Mouse (Mus musculus) liver, embryonic 14.5 days (tissue): ENCODE measurements around the gene Krt80. TPM values are rescaled to one million over a fixed set of nuclear protein-coding genes. Genes with fewer than 3 reads are reported as not detected.

Source experiments
- ATAC-seq: fragments of 200-750 bp; cut with Nextera tagmentation; 2 replicates; pipeline ENCODE4 v1.8.0; 2017; ENCODE audit warnings: moderate number of reproducible peaks, mild to moderate bottlenecking, moderate library complexity; ENCODE audit not compliant: insufficient read depth
- DNase-seq, 3 experiments: peaks; one replicate each; pipeline ENCODE4 v3.0.0-alpha.2; 2012 to 2013; ENCODE audit warnings: low read depth in 3 of 3, low spot score in 3 of 3
- H3K27ac ChIP-seq: fragments of 300-500 bp; sonication (generic); 2 replicates; pipeline ENCODE4 v1.5.1; 2014; ENCODE audit warnings: moderate library complexity, mild to moderate bottlenecking, control low read depth, inconsistent platforms
- H3K27me3 ChIP-seq: fragments of 300-500 bp; sonication (generic); 2 replicates; pipeline ENCODE4 v1.6.1; 2014; ENCODE audit warnings: mild to moderate bottlenecking, low read length, moderate library complexity; ENCODE audit not compliant: control insufficient read depth, insufficient read depth
- H3K36me3 ChIP-seq: fragments of 300-500 bp; sonication (generic); replicated peaks from 2 replicates; pipeline ENCODE4 v1.6.1; 2014; ENCODE audit warnings: low read depth; ENCODE audit not compliant: control insufficient read depth, insufficient read depth
- H3K4me1 ChIP-seq, 2 experiments: fragments of 200-500 bp in 1 of 2; fragments of 300-500 bp in 1 of 2; sonication (generic) in 1 of 2; replicated peaks; 2 replicates each; pipeline ENCODE4 v1.6.1; 2012 to 2014; ENCODE audit warnings: antibody characterized with exemption in 1 of 2, inconsistent platforms in 1 of 2, low read length in 1 of 2; ENCODE audit not compliant: control insufficient read depth in 2 of 2, insufficient read depth in 2 of 2
- H3K4me2 ChIP-seq: fragments of 300-500 bp; sonication (generic); 2 replicates; pipeline ENCODE4 v1.6.1; 2014; ENCODE audit warnings: low read depth, mild to moderate bottlenecking, control low read depth, moderate library complexity
- H3K4me3 ChIP-seq, 2 experiments: fragments of 200-500 bp in 1 of 2; fragments of 300-500 bp in 1 of 2; sonication (generic) in 1 of 2; 2 replicates each; pipeline ENCODE4 v1.5.1; 2012 to 2014; ENCODE audit warnings: low read depth in 2 of 2, low read length in 2 of 2, mild to moderate bottlenecking in 2 of 2, control low read depth in 1 of 2, inconsistent platforms in 1 of 2, moderate library complexity in 1 of 2; ENCODE audit not compliant: insufficient read depth in 1 of 2
- H3K9ac ChIP-seq: fragments of 300-500 bp; sonication (generic); replicated peaks from 2 replicates; pipeline ENCODE4 v1.6.1; 2014; ENCODE audit warnings: mild to moderate bottlenecking, control low read depth, moderate library complexity
- H3K9me3 ChIP-seq: fragments of 300-500 bp; sonication (generic); 2 replicates; pipeline ENCODE4 v1.6.1; 2016; ENCODE audit warnings: low read length, mixed read lengths; ENCODE audit not compliant: control insufficient read depth
- CTCF ChIP-seq: IDR thresholded peaks from 2 replicates; pipeline ENCODE4 v1.5.1; 2016; ENCODE audit warnings: antibody characterized with exemption, low read depth, control low read depth
- EP300 ChIP-seq: IDR thresholded peaks from 2 replicates; pipeline ENCODE4 v1.6.1; 2016; ENCODE audit warnings: antibody characterized with exemption, low read depth
- WGBS: fragments of 180-500 bp; shearing (Covaris S2); extraction: QIAGEN DNeasy Blood & Tissue Kit; methylation state at CpG from one replicate; pipeline ENCODE4 v1.1.7; 2014; ENCODE audit not compliant: insufficient replicate concordance; 5-methylcytosine and 5-hydroxymethylcytosine counted together
- polyA plus RNA-seq, 2 experiments: library from polyadenylated mRNA; depleted of rRNA in 1 of 2; stranded (reverse) in 1 of 2; unstranded in 1 of 2; fragments of >200 nt; fragmentation: Nextera tagmentation in 1 of 2; extraction: Ambion mirVana in 1 of 2; gene quantifications; 2 replicates each; pipeline versions ENCODE4 v1.2.1 to v1.2.3; 2012 to 2014

The Krt80 gene
- polyA plus RNA-seq (2012; rRNA removed) = 0.15 and 0.19 TPM in 2 replicates
- polyA plus RNA-seq (2014; fragmentation: Nextera tagmentation; extraction: Ambion mirVana) = 0.27 TPM in 2 replicates

DNA sequence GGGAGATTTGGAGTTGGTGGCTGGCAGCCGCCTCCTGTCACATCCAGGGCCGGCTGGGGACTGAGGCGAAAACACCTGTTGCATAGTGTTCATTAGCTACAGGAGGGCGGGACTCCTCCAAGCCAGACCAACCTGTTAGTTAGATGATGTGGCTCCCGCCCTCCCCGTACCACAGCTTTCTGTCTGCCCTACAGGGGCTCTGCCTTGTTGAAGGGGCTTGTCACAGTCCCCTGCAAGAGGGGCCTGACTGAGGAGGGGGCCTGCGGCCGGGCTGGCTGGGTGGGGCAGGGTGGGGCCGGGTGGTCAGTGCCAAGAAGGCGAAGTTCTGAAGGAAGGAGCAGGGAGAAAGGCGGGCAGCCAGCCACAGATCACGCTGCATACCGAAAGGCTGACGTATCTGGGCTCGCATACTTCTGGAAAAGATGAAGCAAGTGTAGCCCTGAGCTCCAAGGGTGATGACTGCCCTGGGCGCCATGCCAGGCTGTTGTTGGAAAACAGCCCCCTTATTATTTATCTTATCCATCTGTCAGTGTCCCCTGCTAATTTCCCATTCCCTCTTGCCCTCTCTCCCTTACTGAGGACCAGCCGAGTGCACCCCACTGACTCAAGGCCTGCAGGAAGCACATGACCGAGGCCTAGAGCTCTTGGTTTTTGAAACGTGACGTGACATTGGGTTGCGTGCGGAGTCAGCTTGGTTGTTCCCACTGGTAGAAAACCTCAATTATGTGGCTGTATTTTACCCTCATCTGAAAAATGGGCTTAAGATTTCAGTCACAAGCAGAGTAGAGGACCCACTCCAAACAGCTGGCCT, at the start of gene Krt80:
Gene Krt80 (minus strand): TSS at position 62 of the 811 bp plus-strand sequence.
- no peak within 1 kb of the TSS for H3K4me3 ChIP-seq
- no peaks in the 10 kb centered on the region for H3K36me3 ChIP-seq
- H3K27me3 ChIP-seq = no peaks in the 10 kb centered on the region
- no peak for TF ChIP-seq EP300
- TF ChIP-seq CTCF = no peak
- no peak within 1 kb of the TSS for H3K9ac ChIP-seq
- ATAC-seq (no peak), DNase-seq (no peak)
- peaks cover 0 to under 1% of the 10 kb centered on the region in 2 experiments; a peak in 1 of 4 replicates for H3K4me1 ChIP-seq
- H3K9me3 ChIP-seq = no peaks in the 10 kb centered on the region
- no peak within 1 kb of the TSS for H3K27ac ChIP-seq
- no peak within 1 kb of the TSS for H3K4me2 ChIP-seq
- WGBS = 74% methylated on average over 22 of the region's 22 CpGs

DNA sequence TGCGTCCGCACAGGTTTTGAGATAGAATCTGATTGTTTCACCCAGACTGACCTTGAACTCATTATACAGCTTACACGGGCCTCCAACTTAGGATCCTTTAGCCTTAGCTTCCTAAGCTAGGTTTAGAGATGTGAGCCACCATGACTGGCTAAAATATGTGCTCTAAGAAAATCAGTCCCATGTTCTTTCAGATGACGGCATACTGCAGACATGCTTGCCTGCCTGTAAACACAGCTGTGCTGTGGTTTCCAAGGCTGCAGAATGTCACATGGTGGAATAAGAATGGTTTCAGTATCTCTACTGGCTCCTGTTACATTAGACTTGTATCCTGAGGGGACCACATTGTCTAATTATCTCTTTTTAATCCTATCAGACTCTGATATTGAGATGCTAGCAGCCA, 49.0 kb upstream of the Krt80 start:
- Histone ChIP-seq H3K4me2 (no peak overlapping the region), H3K27ac (no peak overlapping the region), H3K27me3 (no peaks in the 10 kb centered on the region), H3K4me3 (no peak overlapping the region), H3K9me3 (no peaks in the 10 kb centered on the region), H3K9ac (no peak overlapping the region), H3K4me1 (0 out of 4 replicates have a peak, but pooled peaks cover 0 to 2% of the 10 kb centered on the region in 2 experiments), H3K36me3 (no peaks in the 10 kb centered on the region)
- 62% methylated on average over 4 of the region's 4 CpGs for WGBS
- no peak for TF ChIP-seq CTCF
- TF ChIP-seq EP300 = no peak
- DNase-seq = no peak
- no peak for ATAC-seq

GRCm38 (mm10) chr15:101414807-101415565, 45.0 kb upstream of the Krt80 start:
- Histone ChIP-seq H3K4me2 (no peak overlapping the region), H3K36me3 (no peaks in the 10 kb centered on the region), H3K27ac (no peak overlapping the region), H3K4me3 (no peak overlapping the region), H3K9me3 (no peaks in the 10 kb centered on the region), H3K27me3 (no peaks in the 10 kb centered on the region; the same call in 1 of the 2 replicates), H3K4me1 (0 out of 4 replicates have a peak, but pooled peaks cover 0 to 2% of the 10 kb centered on the region in 2 experiments), H3K9ac (no peak overlapping the region)
- TF ChIP-seq EP300 = no peak
- TF ChIP-seq CTCF = no peak
- no peak for ATAC-seq
- 53% methylated on average over 11 of the region's 11 CpGs for WGBS
- DNase-seq = no peak

DNA sequence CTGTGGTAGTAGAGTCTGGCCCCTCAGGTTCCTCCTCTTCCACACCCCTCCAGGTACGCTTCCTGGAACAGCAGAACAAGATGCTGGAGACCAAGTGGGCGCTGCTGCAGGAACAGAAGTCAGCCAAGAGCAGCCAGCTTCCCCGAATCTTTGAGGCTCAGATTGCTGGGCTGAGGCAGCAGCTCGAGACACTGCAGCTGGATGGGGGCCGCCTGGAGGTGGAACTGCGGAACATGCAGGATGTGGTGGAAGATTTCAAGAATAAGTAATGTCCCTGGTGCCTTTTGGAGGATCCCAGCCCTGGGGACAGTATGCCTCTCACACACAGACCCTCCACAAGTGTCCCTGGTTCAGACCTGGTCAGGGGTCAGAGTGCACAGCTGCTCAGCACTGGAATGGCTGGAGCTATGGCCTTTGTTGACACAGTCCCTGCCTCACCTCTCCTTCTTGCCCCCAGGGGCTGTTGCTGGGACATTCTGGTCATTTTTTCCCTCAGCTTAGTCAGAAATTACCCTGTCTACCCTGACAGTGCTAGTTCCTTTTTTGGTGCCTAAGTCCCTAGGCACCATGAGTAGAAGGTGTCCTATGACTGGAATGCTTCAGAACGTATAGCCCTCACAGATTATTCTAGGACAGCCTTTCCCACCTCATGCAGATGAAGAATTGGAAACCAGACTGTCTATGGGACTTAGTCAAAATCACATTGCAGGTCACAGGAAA, 44.1 kb upstream of the Krt80 start:
- Histone ChIP-seq H3K9ac (no peak overlapping the region), H3K4me1 (0 out of 4 replicates have a peak, but pooled peaks cover 0 to 2% of the 10 kb centered on the region in 2 experiments), H3K9me3 (no peaks in the 10 kb centered on the region), H3K27ac (no peak overlapping the region), H3K36me3 (no peaks in the 10 kb centered on the region), H3K4me2 (no peak overlapping the region), H3K27me3 (no peaks in the 10 kb centered on the region; the same call in 1 of the 2 replicates), H3K4me3 (no peak overlapping the region)
- no peak for DNase-seq
- TF ChIP-seq CTCF = no peak; the same call in 1 of the 2 replicates
- ATAC-seq = no peak
- WGBS = 26% methylated on average over 7 of the region's 7 CpGs
